Mouse (Mus musculus) forebrain, postnatal 0 days (tissue): ENCODE results near the gene Ccnd1. TPM values are rescaled to one million over a fixed set of nuclear protein-coding genes. Genes with fewer than 3 reads are reported as not detected.
A peak's percentile ranks its signal among the peaks of the same experiment; 100 is the strongest.
"Not testable (repeated sequence)": the region's sequence is repeated elsewhere in the genome, so short reads cannot be mapped to it uniquely, and the experiment has no call there.

Experiments
- ATAC-seq: fragments of 200-750 bp; cut with Nextera tagmentation; 2 replicates; pipeline ENCODE4 v1.8.0; 2017; ENCODE audit warnings: mild to moderate bottlenecking, moderate library complexity
- DNase-seq: peaks from one replicate; pipeline ENCODE4 v3.0.0-alpha.2; 2015
- H3K27ac ChIP-seq: fragments of 300-500 bp; sonication (generic); 2 replicates; pipeline ENCODE4 v1.5.1; 2014; ENCODE audit warnings: low read depth, mild to moderate bottlenecking, antibody characterized with exemption, low read length, moderate library complexity, mixed read lengths
- H3K27me3 ChIP-seq: fragments of 300-500 bp; sonication (generic); 2 replicates; pipeline ENCODE4 v1.6.1; 2014; ENCODE audit warnings: mild to moderate bottlenecking, low read length, mixed read lengths; ENCODE audit not compliant: insufficient read depth
- H3K36me3 ChIP-seq: fragments of 300-500 bp; sonication (generic); 2 replicates; pipeline ENCODE4 v1.6.1; 2014; ENCODE audit warnings: mild to moderate bottlenecking, moderate library complexity; ENCODE audit not compliant: insufficient read depth
- H3K4me1 ChIP-seq: fragments of 300-500 bp; sonication (generic); 2 replicates; pipeline ENCODE4 v1.6.1; 2014; ENCODE audit warnings: antibody characterized with exemption; ENCODE audit not compliant: insufficient read depth
- H3K4me2 ChIP-seq: fragments of 300-500 bp; sonication (generic); 2 replicates; pipeline ENCODE4 v1.6.1; 2014; ENCODE audit warnings: low read depth, mild to moderate bottlenecking, moderate library complexity
- H3K4me3 ChIP-seq: fragments of 300-500 bp; sonication (generic); 2 replicates; pipeline ENCODE4 v1.5.1; 2014; ENCODE audit warnings: low read depth, low read length, mixed read lengths
- H3K9ac ChIP-seq: fragments of 300-500 bp; sonication (generic); 2 replicates; pipeline ENCODE4 v1.6.1; 2014; ENCODE audit warnings: mild to moderate bottlenecking
- H3K9me3 ChIP-seq: fragments of 300-500 bp; sonication (generic); 2 replicates; pipeline ENCODE4 v1.6.1; 2016; ENCODE audit warnings: low read length
- CTCF ChIP-seq: sonication (generic); IDR thresholded peaks from 2 replicates; pipeline ENCODE4 v1.5.1; 2016; ENCODE audit warnings: antibody characterized with exemption, control low read depth, low read depth
- WGBS: fragments of 180-500 bp; shearing (Covaris S2); extraction: QIAGEN DNeasy Blood & Tissue Kit; methylation state at CpG from one replicate; pipeline ENCODE4 v1.1.7; 2014; 5-methylcytosine and 5-hydroxymethylcytosine counted together
- polyA plus RNA-seq: library from polyadenylated mRNA; unstranded; fragments of >200 nt; fragmentation: Nextera tagmentation; extraction: Ambion mirVana; gene quantifications from 2 replicates; pipeline ENCODE4 v1.2.1, GENCODE M21; 2015
- total RNA-seq: library from RNA; depleted of rRNA; stranded (reverse); fragments of >200 nt; gene quantifications from 2 replicates; pipeline ENCODE4 v1.2.3, GENCODE M21; 2014; rRNA removed

Ccnd1 gene
- total and polyA plus RNA-seq, 2 experiments from 2014 or later = 29.0 to 33.5 TPM

GRCm38 (mm10) chr7:144894191-144894590 is 45.5 kb downstream of the Ccnd1 start:
- no peaks in the 10 kb centered on the region for H3K36me3 ChIP-seq
- WGBS = 4% methylated on average over 5 of the region's 5 CpGs
- H3K4me2 ChIP-seq = no peak overlapping the region
- H3K27me3 ChIP-seq = peaks cover 29% of the 10 kb centered on the region
- ATAC-seq = no peak
- H3K4me1 ChIP-seq = peaks cover 10% of the 10 kb centered on the region; the same call in 1 of the 2 replicates
- DNase-seq = peak; percentile 52
- no peaks in the 10 kb centered on the region for H3K9me3 ChIP-seq
- TF ChIP-seq CTCF = peak; percentile 54
- no peak overlapping the region for H3K27ac ChIP-seq
- no peak overlapping the region for H3K4me3 ChIP-seq
- H3K9ac ChIP-seq = no peak overlapping the region

GRCm38 (mm10) chr7:144892322-144892721 is 47.4 kb downstream of the Ccnd1 start:
- TF ChIP-seq CTCF = peak; percentile 26; the same call in 1 of the 2 replicates

GRCm38 (mm10) chr7:144891863-144892262 is 47.9 kb downstream of the Ccnd1 start:
- no peak for DNase-seq
- H3K9me3 ChIP-seq = no peaks in the 10 kb centered on the region
- H3K9ac ChIP-seq = no peak overlapping the region
- H3K4me2 ChIP-seq = no peak overlapping the region
- no peak for ATAC-seq
- H3K27me3 ChIP-seq = peaks cover 17% of the 10 kb centered on the region
- WGBS = 78% methylated on average over 2 of the region's 2 CpGs
- H3K4me1 ChIP-seq = peaks cover 10% of the 10 kb centered on the region; the same call in 1 of the 2 replicates
- no peaks in the 10 kb centered on the region for H3K36me3 ChIP-seq
- TF ChIP-seq CTCF = no peak
- H3K27ac ChIP-seq = no peak overlapping the region
- no peak overlapping the region for H3K4me3 ChIP-seq

More at GRCm38 (mm10) chr7:144892322-144892721, 47.4 kb downstream of the Ccnd1 start:
- DNase-seq (no peak), ATAC-seq (no peak)
- Histone ChIP-seq H3K27ac (no peak overlapping the region), H3K9me3 (no peaks in the 10 kb centered on the region), H3K9ac (no peak overlapping the region), H3K4me3 (no peak overlapping the region), H3K36me3 (no peaks in the 10 kb centered on the region), H3K27me3 (peaks cover 22% of the 10 kb centered on the region), H3K4me2 (no peak overlapping the region), H3K4me1 (peaks cover 10% of the 10 kb centered on the region; the same call in 1 of the 2 replicates)
- 52% methylated on average over 6 of the region's 6 CpGs for WGBS

- not testable (repeated sequence) for H3K4me3 ChIP-seq, ATAC-seq, H3K36me3 ChIP-seq, H3K27me3 ChIP-seq, H3K4me1 ChIP-seq, H3K27ac ChIP-seq, DNase-seq, H3K9ac ChIP-seq, H3K9me3 ChIP-seq, H3K4me2 ChIP-seq
- 100% methylated on average over 1 of the region's 1 CpGs for WGBS
These were observed 49.1 kb downstream of the Ccnd1 start for GRCm38 (mm10) chr7:144890661-144891060.

- Histone ChIP-seq H3K4me2 (no peak overlapping the region), H3K36me3 (no peaks in the 10 kb centered on the region), H3K4me3 (no peak overlapping the region), H3K27ac (no peak overlapping the region), H3K9ac (no peak overlapping the region), H3K4me1 (no peaks in the 10 kb centered on the region), H3K27me3 (no peaks in the 10 kb centered on the region), H3K9me3 (no peaks in the 10 kb centered on the region)
- no peak for TF ChIP-seq CTCF
- no peak for DNase-seq
- no peak for ATAC-seq
- 9% methylated on average over 18 of the region's 18 CpGs for WGBS
These were observed 51.0 kb downstream of the Ccnd1 start for GRCm38 (mm10) chr7:144888564-144889299.

GRCm38 (mm10) chr7:144887672-144888071 is 52.1 kb downstream of the Ccnd1 start:
- no peak overlapping the region for H3K4me2 ChIP-seq
- H3K27ac ChIP-seq = no peak overlapping the region
- DNase-seq = no peak
- TF ChIP-seq CTCF = peak; percentile 4; the same call in 1 of the 2 replicates
- H3K9me3 ChIP-seq = no peaks in the 10 kb centered on the region
- no peaks in the 10 kb centered on the region for H3K4me1 ChIP-seq
- no peak overlapping the region for H3K4me3 ChIP-seq
- H3K27me3 ChIP-seq = no peaks in the 10 kb centered on the region
- no peaks in the 10 kb centered on the region for H3K36me3 ChIP-seq
- no peak overlapping the region for H3K9ac ChIP-seq
- WGBS = 89% methylated on average over 2 of the region's 2 CpGs
- no peak for ATAC-seq

- no peak for ATAC-seq
- Histone ChIP-seq H3K27me3 (no peaks in the 10 kb centered on the region), H3K4me2 (no peak overlapping the region), H3K9ac (no peak overlapping the region), H3K36me3 (no peaks in the 10 kb centered on the region), H3K27ac (no peak overlapping the region), H3K4me3 (no peak overlapping the region), H3K4me1 (no peaks in the 10 kb centered on the region), H3K9me3 (no peaks in the 10 kb centered on the region)
- no peak for DNase-seq
- no peak for TF ChIP-seq CTCF
- 34% methylated on average over 2 of the region's 2 CpGs for WGBS
These were observed 56.6 kb downstream of the Ccnd1 start for GRCm38 (mm10) chr7:144883106-144883505.

Other genes starting within 250 kb of the Ccnd1 start
- gene Ano1, start 188.0 kb downstream of the Ccnd1 start, total RNA-seq = 6.6 and 8.2 TPM in 2 replicates
- 3.1 and 4.6 TPM in 2 replicates for gene Ano1, start 188.0 kb downstream of the Ccnd1 start, polyA plus RNA-seq
- 1.8 and 6.1 TPM in 2 replicates for gene Fgf3, start 101.8 kb downstream of the Ccnd1 start, total RNA-seq
- gene Fgf3, start 101.8 kb downstream of the Ccnd1 start, polyA plus RNA-seq = 1.5 and 1.9 TPM in 2 replicates
- not detected in 2 replicates for gene Fgf4, start 92.6 kb downstream of the Ccnd1 start, total RNA-seq
- gene Fgf4, start 92.6 kb downstream of the Ccnd1 start, polyA plus RNA-seq = not detected in 2 replicates
- 2.5 and 4.0 TPM in 2 replicates for gene Fgf15, start 43.4 kb downstream of the Ccnd1 start, total RNA-seq
- 5.0 and 6.1 TPM in 2 replicates for gene Fgf15, start 43.4 kb downstream of the Ccnd1 start, polyA plus RNA-seq
- 21.7 and 22.4 TPM in 2 replicates for gene LTO1, start 24.8 kb downstream of the Ccnd1 start, total RNA-seq
- gene LTO1, start 24.8 kb downstream of the Ccnd1 start, polyA plus RNA-seq = 16.4 and 17.6 TPM in 2 replicates